Mouse (Mus musculus) megakaryocyte, embryonic 14.5 days (primary cell): ENCODE data around the gene Phex. TPM values are rescaled to one million over a fixed set of nuclear protein-coding genes. Genes with fewer than 3 reads are reported as not detected.

Experiments
- H3K27me3 ChIP-seq: replicated peaks from 2 replicates; pipeline ENCODE3; 2012; ENCODE audit warnings: inconsistent platforms
- H3K36me3 ChIP-seq: replicated peaks from 2 replicates; pipeline ENCODE3; 2012; ENCODE audit warnings: low read length, inconsistent platforms, mixed read lengths
- H3K4me1 ChIP-seq: 2 replicates; pipeline ENCODE4 v1.6.1; 2012; ENCODE audit warnings: inconsistent platforms
- H3K4me3 ChIP-seq: replicated peaks from 2 replicates; pipeline ENCODE3; 2012; ENCODE audit warnings: moderate library complexity, mild to moderate bottlenecking, inconsistent platforms
- H3K9me3 ChIP-seq: 2 replicates; pipeline ENCODE4 v1.6.1; 2012; ENCODE audit warnings: inconsistent platforms
- FLI1 ChIP-seq: IDR thresholded peaks from 2 replicates; pipeline ENCODE4 v1.6.1; 2012; ENCODE audit warnings: low read length, inconsistent platforms, mixed read lengths
- GATA1 ChIP-seq: IDR thresholded peaks from 3 replicates; pipeline ENCODE4 v1.6.1; 2012; ENCODE audit warnings: mixed read lengths, low read length, inconsistent platforms, borderline replicate concordance
- polyA plus RNA-seq: library from polyadenylated mRNA; stranded (reverse); fragments of >175 nt; gene quantifications from 2 replicates; pipeline ENCODE4 v1.2.3, GENCODE M21; 2012; ENCODE audit warnings: low replicate concordance; ENCODE audit not compliant: insufficient read depth

Gene Phex
- polyA plus RNA-seq, 1 experiment: not detected

DNA sequence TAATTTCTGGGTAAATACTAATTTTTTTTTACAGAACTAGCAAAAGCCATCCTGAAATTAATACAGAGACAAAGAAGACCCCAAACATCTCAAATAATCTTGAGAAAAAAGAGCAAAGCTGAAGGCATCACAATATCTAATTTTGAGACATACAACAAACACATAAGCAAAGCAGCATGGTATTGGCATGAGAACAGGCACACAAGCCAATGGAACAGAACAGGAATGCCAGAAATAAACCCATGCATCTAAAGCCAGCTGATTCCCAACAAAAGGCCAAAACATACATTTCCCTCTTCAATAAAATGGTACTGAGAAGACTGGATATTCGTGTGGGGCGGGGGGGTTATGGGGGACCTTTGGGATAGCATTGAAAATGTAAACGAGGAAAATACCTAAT lies 90.7 kb downstream of the Phex start:
- no peak for TF ChIP-seq GATA1
- no peak for TF ChIP-seq FLI1
- H3K36me3 ChIP-seq: no peaks in the 10 kb centered on the region

DNA sequence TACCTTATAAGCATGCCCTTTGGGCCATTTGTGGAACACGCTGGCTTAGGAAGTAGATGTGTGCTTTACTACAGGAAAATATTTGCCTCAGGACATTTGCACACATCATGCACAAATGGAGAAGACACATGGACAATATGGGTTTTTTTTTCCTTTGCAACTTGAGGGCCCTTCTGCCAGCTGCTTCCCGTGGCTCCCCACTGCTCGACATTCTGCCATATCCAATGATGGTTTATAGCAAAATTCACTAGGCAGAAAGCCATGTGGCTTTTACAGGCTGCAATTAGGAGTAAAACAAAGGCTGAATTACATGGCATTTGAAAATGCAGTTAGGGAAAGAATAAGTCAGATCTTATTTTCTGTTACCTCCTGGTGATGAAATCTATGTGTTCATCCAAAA lies 104.8 kb downstream of the Phex start:
- H3K27me3 ChIP-seq: peaks cover 9% of the 10 kb centered on the region
- no peak overlapping the region for H3K4me3 ChIP-seq
- no peak for TF ChIP-seq GATA1
- no peak for TF ChIP-seq FLI1
- no peaks in the 10 kb centered on the region for H3K9me3 ChIP-seq
- no peaks in the 10 kb centered on the region for H3K36me3 ChIP-seq
- no peaks in the 10 kb centered on the region for H3K4me1 ChIP-seq

More for the DNA sequence above, 90.7 kb downstream of the Phex start:
- Histone ChIP-seq H3K4me3 (no peak overlapping the region), H3K9me3 (no peaks in the 10 kb centered on the region), H3K27me3 (no peaks in the 10 kb centered on the region), H3K4me1 (no peaks in the 10 kb centered on the region)

DNA sequence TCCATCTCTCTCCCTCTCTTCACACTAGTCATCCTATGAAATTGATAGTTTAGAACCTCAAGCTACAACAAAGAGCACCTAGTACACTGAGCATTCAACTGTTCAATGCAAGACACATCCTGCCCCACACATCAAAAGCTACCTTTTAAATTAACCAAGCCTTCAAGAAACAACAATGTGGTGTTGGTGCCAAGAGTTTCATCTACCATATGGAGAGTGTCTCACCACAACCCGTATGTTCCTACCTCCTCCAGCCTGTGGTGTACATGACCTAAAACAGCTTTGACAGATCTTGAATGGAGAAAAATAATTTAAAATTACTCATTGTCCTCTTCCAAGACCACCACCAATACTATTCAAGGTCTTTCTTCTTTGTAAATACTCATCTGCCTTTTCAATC lies 106.9 kb downstream of the Phex start:
- TF ChIP-seq FLI1: no peak
- no peak for TF ChIP-seq GATA1
- H3K9me3 ChIP-seq: no peaks in the 10 kb centered on the region
- no peaks in the 10 kb centered on the region for H3K4me1 ChIP-seq
- no peak overlapping the region for H3K4me3 ChIP-seq
- no peaks in the 10 kb centered on the region for H3K36me3 ChIP-seq
- peaks cover 14% of the 10 kb centered on the region for H3K27me3 ChIP-seq

DNA sequence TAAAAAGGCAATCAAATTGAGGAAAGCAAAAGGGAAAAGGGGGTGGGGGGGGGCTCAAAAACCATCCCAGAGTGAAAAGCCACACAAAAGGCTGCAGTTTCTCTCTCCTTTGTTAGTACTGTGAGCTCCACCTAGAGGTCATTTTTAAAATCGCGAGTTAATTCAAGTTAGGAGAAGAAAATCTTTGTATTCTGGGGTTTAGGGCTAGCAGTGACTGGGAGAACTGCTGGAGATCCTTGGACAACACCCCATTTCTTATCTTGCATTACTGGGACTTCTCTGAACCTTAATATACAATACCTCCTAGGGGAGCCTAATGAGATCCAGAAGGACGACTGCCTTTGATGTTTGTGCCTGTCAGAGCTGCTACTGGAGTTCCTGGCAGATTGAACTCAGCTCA lies 107.7 kb downstream of the Phex start:
- Histone ChIP-seq H3K9me3 (no peaks in the 10 kb centered on the region), H3K4me3 (no peak overlapping the region)

DNA sequence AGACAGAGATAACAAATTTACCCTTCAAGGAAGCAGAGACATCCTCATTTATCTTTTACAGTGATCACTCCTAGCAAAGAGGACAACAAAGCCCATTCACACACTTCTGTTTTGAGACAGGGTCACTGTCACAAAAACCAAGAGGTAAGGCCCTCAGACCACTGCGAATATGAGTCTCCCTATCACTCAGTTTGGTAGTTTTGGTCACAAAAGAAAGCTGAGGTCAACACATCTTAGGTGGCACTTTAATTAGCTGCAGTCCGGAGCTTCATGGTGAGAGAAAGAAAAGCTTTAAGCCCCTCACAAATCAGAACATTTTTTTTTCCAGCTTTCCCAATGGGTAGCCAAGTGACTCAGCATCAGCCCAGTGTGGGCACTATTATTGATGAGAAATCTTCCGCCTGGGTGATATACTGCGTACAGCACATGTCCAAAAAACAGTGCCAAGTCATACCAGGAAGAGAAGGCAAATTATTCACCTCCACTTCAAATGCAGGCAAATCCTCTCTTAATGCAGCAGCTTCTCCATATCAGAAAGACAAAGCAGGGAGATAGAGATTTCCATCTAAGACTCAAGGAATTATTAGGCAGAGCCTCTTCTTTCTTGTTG lies 108.2 kb downstream of the Phex start:
- no peaks in the 10 kb centered on the region for H3K4me1 ChIP-seq
- no peak for TF ChIP-seq GATA1
- no peak for TF ChIP-seq FLI1
- H3K27me3 ChIP-seq: peaks cover 14% of the 10 kb centered on the region

More for the DNA sequence above, 107.7 kb downstream of the Phex start:
- TF ChIP-seq GATA1 (no peak), FLI1 (no peak)
- Histone ChIP-seq H3K27me3 (peaks cover 14% of the 10 kb centered on the region), H3K36me3 (no peaks in the 10 kb centered on the region), H3K4me1 (no peaks in the 10 kb centered on the region)

DNA sequence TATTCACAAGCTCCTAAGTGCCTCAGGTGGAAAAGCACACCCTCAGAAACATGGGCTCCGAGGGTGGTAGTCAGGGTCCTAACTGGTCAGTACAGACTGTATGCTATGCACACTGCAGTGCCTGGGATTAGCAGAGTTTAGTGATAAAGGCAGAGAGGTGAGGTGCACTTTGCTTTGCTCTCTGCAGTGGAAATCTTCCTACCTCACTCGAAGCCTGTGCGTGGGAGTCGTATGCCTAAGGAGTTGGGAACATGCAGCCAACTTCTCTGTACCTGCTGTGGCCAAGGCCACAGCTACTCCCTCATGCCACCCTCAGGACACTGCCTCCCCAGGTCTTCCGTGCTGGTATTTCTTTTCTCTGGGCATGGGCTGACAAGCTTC lies 109.3 kb downstream of the Phex start:
- no peaks in the 10 kb centered on the region for H3K9me3 ChIP-seq
- TF ChIP-seq GATA1 (no peak), FLI1 (no peak)

More for the DNA sequence above, 108.2 kb downstream of the Phex start:
- no peaks in the 10 kb centered on the region for H3K36me3 ChIP-seq
- H3K4me3 ChIP-seq: no peak overlapping the region
- no peaks in the 10 kb centered on the region for H3K9me3 ChIP-seq

DNA sequence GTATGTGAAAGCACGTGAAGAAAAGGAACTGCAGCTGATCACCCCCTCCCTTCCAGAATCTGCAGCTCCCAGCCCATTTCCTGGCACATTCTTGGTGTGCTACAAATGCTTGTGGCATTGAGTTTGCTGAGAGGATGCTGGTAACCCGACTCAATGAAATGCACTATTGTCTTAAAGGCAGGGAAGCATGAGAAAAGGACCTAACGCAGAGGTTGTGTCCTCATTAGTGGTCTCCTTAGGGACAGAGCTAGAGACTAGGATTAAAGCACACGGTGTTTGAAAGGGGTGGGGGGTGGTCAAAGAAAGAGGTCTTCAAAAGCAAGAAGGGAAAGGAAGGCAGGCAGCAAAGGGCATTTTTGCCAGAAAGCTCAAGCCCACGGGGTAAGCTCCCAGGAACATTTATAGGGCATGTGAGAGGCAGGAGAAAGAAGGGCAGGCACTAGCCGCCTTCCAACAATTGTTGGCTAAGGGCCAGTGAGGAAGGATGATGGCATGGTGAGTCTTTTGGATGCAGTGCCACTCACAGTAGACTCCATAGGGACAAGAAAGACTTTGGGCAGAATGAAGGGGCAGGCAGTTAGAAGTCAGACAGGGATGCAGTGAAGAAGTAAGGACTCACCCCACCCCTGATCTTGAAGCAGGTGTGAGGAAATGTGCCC lies 109.8 kb downstream of the Phex start:
- H3K4me1 ChIP-seq: no peaks in the 10 kb centered on the region
- H3K27me3 ChIP-seq: peaks cover 14% of the 10 kb centered on the region
- H3K36me3 ChIP-seq: no peaks in the 10 kb centered on the region
- no peaks in the 10 kb centered on the region for H3K9me3 ChIP-seq
- TF ChIP-seq GATA1 (no peak), FLI1 (no peak)
- H3K4me3 ChIP-seq: no peak overlapping the region

More for the DNA sequence above, 109.3 kb downstream of the Phex start:
- Histone ChIP-seq H3K4me3 (no peak overlapping the region), H3K36me3 (no peaks in the 10 kb centered on the region), H3K4me1 (no peaks in the 10 kb centered on the region), H3K27me3 (peaks cover 14% of the 10 kb centered on the region)

DNA sequence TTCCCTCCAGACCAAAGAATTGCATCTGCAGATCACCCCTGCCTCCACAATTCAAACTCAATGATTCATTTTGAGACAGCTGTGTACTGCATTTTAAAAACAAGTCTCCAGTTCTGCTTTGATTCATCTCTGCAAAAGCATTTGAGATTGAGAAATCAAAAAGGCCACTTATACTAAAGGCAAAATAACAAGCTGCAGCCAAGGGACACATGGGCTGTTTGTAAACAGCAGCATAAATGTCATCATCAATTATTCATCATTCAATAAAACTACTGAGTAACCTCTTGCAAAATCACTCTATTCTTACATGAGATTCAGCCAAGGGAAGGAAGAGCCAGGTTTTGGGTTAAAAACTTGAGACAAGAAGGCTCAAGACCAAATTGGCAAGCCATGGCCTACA lies 122.7 kb downstream of the Phex start:
- Histone ChIP-seq H3K27me3 (no peaks in the 10 kb centered on the region), H3K9me3 (no peaks in the 10 kb centered on the region), H3K4me3 (no peak overlapping the region), H3K4me1 (no peaks in the 10 kb centered on the region), H3K36me3 (no peaks in the 10 kb centered on the region)
- TF ChIP-seq GATA1 (no peak), FLI1 (no peak)

DNA sequence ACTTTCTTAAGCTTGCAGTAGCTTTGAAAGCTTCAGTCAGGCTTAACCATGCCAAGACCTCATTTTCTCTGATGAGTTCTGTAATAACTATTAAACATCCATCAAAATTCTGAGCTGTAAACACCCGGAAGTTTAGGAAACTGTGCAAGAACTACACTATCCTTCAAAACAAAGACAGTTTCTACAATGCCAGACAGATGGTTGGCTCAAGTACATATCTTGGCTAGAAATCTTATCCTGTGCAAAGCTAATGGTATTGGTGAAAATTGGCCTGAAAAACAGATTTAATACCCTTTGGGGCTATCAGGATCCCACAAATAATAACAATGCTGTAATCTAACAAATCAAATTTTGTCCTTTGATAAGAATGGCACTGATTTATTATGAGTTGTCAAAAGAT lies 138.5 kb downstream of the Phex start:
- no peaks in the 10 kb centered on the region for H3K36me3 ChIP-seq
- no peaks in the 10 kb centered on the region for H3K4me1 ChIP-seq
- H3K4me3 ChIP-seq: no peak overlapping the region
- no peaks in the 10 kb centered on the region for H3K9me3 ChIP-seq
- H3K27me3 ChIP-seq: no peaks in the 10 kb centered on the region
- TF ChIP-seq GATA1 (no peak), FLI1 (no peak)

DNA sequence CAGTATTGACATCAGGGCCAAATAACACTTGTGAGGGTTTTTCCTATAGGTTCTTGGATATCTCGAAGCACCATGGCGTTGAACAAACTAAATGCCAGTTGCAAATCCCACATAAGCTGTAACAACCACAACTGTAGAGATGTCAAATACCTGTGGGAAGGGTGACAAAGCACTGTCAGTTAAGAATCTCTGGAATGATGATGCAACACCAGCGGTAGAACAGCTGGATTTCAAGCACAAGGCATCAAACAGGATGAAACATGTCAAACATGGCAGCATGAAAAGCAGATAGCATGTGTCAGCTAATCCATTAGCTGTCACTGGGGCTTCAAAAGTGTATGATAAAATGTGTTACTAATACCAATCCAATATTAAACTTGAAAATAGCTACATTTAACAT lies 141.8 kb downstream of the Phex start:
- H3K4me3 ChIP-seq: no peak overlapping the region
- no peaks in the 10 kb centered on the region for H3K36me3 ChIP-seq
- TF ChIP-seq FLI1 (no peak), GATA1 (no peak)

More for the DNA sequence above, 141.8 kb downstream of the Phex start:
- H3K4me1 ChIP-seq: no peaks in the 10 kb centered on the region
- no peaks in the 10 kb centered on the region for H3K27me3 ChIP-seq
- H3K9me3 ChIP-seq: no peaks in the 10 kb centered on the region
